Mouse (Mus musculus) stomach, embryonic 16.5 days (tissue): ENCODE measurements around the gene Dmrtb1. TPM values are rescaled to one million over a fixed set of nuclear protein-coding genes. Genes with fewer than 3 reads are reported as not detected.

Experiments used
- ATAC-seq: fragments of 200-750 bp; cut with Nextera tagmentation; 2 replicates; pipeline ENCODE4 v1.8.0; 2017; ENCODE audit warnings: moderate number of reproducible peaks, moderate TSS enrichment; ENCODE audit not compliant: insufficient read depth, low FRiP score
- H3K27ac ChIP-seq: fragments of 300-500 bp; sonication (generic); 2 replicates; pipeline ENCODE4 v1.5.1; 2014; ENCODE audit warnings: low read length
- H3K27me3 ChIP-seq: fragments of 300-500 bp; sonication (generic); 2 replicates; pipeline ENCODE4 v1.6.1; 2014; ENCODE audit warnings: low read length, control low read depth, mixed read lengths; ENCODE audit not compliant: control insufficient read depth, insufficient read depth
- H3K36me3 ChIP-seq: fragments of 300-500 bp; sonication (generic); 2 replicates; pipeline ENCODE4 v1.6.1; 2014; ENCODE audit warnings: low read length; ENCODE audit not compliant: control insufficient read depth, insufficient read depth
- H3K4me1 ChIP-seq: fragments of 300-500 bp; sonication (generic); 2 replicates; pipeline ENCODE4 v1.6.1; 2014; ENCODE audit warnings: low read length, control low read depth, mixed read lengths; ENCODE audit not compliant: control insufficient read depth, insufficient read depth
- H3K4me2 ChIP-seq: fragments of 300-500 bp; sonication (generic); 2 replicates; pipeline ENCODE4 v1.6.1; 2014; ENCODE audit warnings: low read depth, low read length, mixed read lengths
- H3K4me3 ChIP-seq: fragments of 300-500 bp; sonication (generic); replicated peaks from 2 replicates; pipeline ENCODE4 v1.5.1; 2014; ENCODE audit warnings: mild to moderate bottlenecking, low read length
- H3K9ac ChIP-seq: fragments of 300-500 bp; sonication (generic); 2 replicates; pipeline ENCODE4 v1.6.1; 2014; ENCODE audit warnings: low read length
- H3K9me3 ChIP-seq: fragments of 300-500 bp; sonication (generic); replicated peaks from 2 replicates; pipeline ENCODE4 v1.6.1; 2016; ENCODE audit warnings: low read length, control low read depth; ENCODE audit not compliant: control insufficient read depth
- WGBS: fragments of 180-500 bp; shearing (Covaris S2); extraction: QIAGEN DNeasy Blood & Tissue Kit; methylation state at CpG from one replicate; pipeline ENCODE4 v1.1.7; 2014; 5-methylcytosine and 5-hydroxymethylcytosine counted together
- polyA plus RNA-seq: library from polyadenylated mRNA; unstranded; fragments of >200 nt; fragmentation: Nextera tagmentation; extraction: Ambion mirVana; gene quantifications from 2 replicates; pipeline ENCODE4 v1.2.1, GENCODE M21; 2015

Gene Dmrtb1
- polyA plus RNA-seq, 1 experiment from 2014 or later, result not detected

GRCm38 (mm10) chr4:107688213-107688612, 4.2 kb upstream of the Dmrtb1 start:
- Histone ChIP-seq H3K27me3 (no peaks in the 10 kb centered on the region), H3K4me3 (no peak overlapping the region), H3K9me3 (no peaks in the 10 kb centered on the region), H3K36me3 (no peaks in the 10 kb centered on the region), H3K9ac (no peak overlapping the region), H3K4me2 (0 out of 2 replicates have a peak overlapping the region, but pooled peaks have one; percentile 2), H3K27ac (no peak overlapping the region), H3K4me1 (peaks cover 3% of the 10 kb centered on the region; the same call in 1 of the 2 replicates)
- WGBS, result 16% methylated on average over 11 of the region's 11 CpGs
- ATAC-seq, result no peak

GRCm38 (mm10) chr4:107687127-107687526, 3.1 kb upstream of the Dmrtb1 start:
- H3K9ac ChIP-seq, result no peak overlapping the region
- no peaks in the 10 kb centered on the region for H3K36me3 ChIP-seq
- peaks cover 3% of the 10 kb centered on the region; the same call in 1 of the 2 replicates for H3K4me1 ChIP-seq
- H3K4me2 ChIP-seq, result no peak overlapping the region
- H3K27ac ChIP-seq, result no peak overlapping the region
- H3K27me3 ChIP-seq, result no peaks in the 10 kb centered on the region
- 30% methylated on average over 12 of the region's 12 CpGs for WGBS
- no peaks in the 10 kb centered on the region for H3K9me3 ChIP-seq
- no peak for ATAC-seq
- no peak overlapping the region for H3K4me3 ChIP-seq

- H3K9me3 ChIP-seq, result no peaks in the 10 kb centered on the region
- H3K27ac ChIP-seq, result no peak overlapping the region
- H3K9ac ChIP-seq, result no peak overlapping the region
- H3K36me3 ChIP-seq, result no peaks in the 10 kb centered on the region
- no peak overlapping the region for H3K4me2 ChIP-seq
- 87% methylated on average over 37 of the region's 37 CpGs for WGBS
- 0 out of 2 replicates have a peak, but pooled peaks have one; percentile 21 for ATAC-seq
- peaks cover 2% of the 10 kb centered on the region; the same call in 1 of the 2 replicates for H3K4me1 ChIP-seq
- no peak overlapping the region for H3K4me3 ChIP-seq
- H3K27me3 ChIP-seq, result no peaks in the 10 kb centered on the region
Observed at GRCm38 (mm10) chr4:107683006-107683756, 849 bp downstream of the Dmrtb1 start.

GRCm38 (mm10) chr4:107681099-107681849, 2.8 kb downstream of the Dmrtb1 start:
- Histone ChIP-seq H3K36me3 (no peaks in the 10 kb centered on the region), H3K9me3 (no peaks in the 10 kb centered on the region), H3K4me1 (no peaks in the 10 kb centered on the region), H3K9ac (no peak overlapping the region), H3K27me3 (no peaks in the 10 kb centered on the region), H3K27ac (no peak overlapping the region), H3K4me3 (no peak overlapping the region), H3K4me2 (no peak overlapping the region)
- WGBS, result 49% methylated on average over 9 of the region's 9 CpGs
- no peak for ATAC-seq

- Histone ChIP-seq H3K9me3 (no peaks in the 10 kb centered on the region), H3K4me1 (no peaks in the 10 kb centered on the region), H3K27me3 (no peaks in the 10 kb centered on the region), H3K36me3 (no peaks in the 10 kb centered on the region), H3K4me2 (no peak overlapping the region), H3K9ac (no peak overlapping the region), H3K4me3 (no peak overlapping the region), H3K27ac (no peak overlapping the region)
- no peak for ATAC-seq
- WGBS, result 47% methylated on average over 15 of the region's 15 CpGs
Observed at GRCm38 (mm10) chr4:107680311-107681098, 3.5 kb downstream of the Dmrtb1 start.

- 60% methylated on average over 10 of the region's 10 CpGs for WGBS
- ATAC-seq, result no peak
- peak overlapping the region; percentile 51; the same call in 1 of the 2 replicates for H3K27ac ChIP-seq
Observed at GRCm38 (mm10) chr4:107675645-107676044, 8.4 kb downstream of the Dmrtb1 start.

GRCm38 (mm10) chr4:107674322-107674644, 9.7 kb downstream of the Dmrtb1 start:
- H3K9ac ChIP-seq, result no peak overlapping the region
- H3K4me3 ChIP-seq, result no peak overlapping the region
- H3K9me3 ChIP-seq, result no peaks in the 10 kb centered on the region
- H3K4me2 ChIP-seq, result 0 out of 2 replicates have a peak overlapping the region, but pooled peaks have one; percentile 13
- H3K36me3 ChIP-seq, result no peaks in the 10 kb centered on the region
- no peak for ATAC-seq
- 25% methylated on average over 5 of the region's 5 CpGs for WGBS
- H3K4me1 ChIP-seq, result no peaks in the 10 kb centered on the region; the same call in 1 of the 2 replicates
- peaks cover 12% of the 10 kb centered on the region; the same call in 1 of the 2 replicates for H3K27me3 ChIP-seq
- no peak overlapping the region for H3K27ac ChIP-seq

More at GRCm38 (mm10) chr4:107675645-107676044, 8.4 kb downstream of the Dmrtb1 start:
- Histone ChIP-seq H3K4me1 (no peaks in the 10 kb centered on the region; the same call in 1 of the 2 replicates), H3K9ac (no peak overlapping the region), H3K4me2 (no peak overlapping the region), H3K27me3 (peaks cover 12% of the 10 kb centered on the region; the same call in 1 of the 2 replicates), H3K4me3 (no peak overlapping the region), H3K9me3 (no peaks in the 10 kb centered on the region), H3K36me3 (no peaks in the 10 kb centered on the region)

GRCm38 (mm10) chr4:107673638-107674321, 10.2 kb downstream of the Dmrtb1 start:
- H3K27ac ChIP-seq, result no peak overlapping the region
- no peaks in the 10 kb centered on the region; the same call in 1 of the 2 replicates for H3K4me1 ChIP-seq
- H3K9me3 ChIP-seq, result no peaks in the 10 kb centered on the region
- 20% methylated on average over 23 of the region's 23 CpGs for WGBS
- no peak overlapping the region for H3K9ac ChIP-seq
- no peaks in the 10 kb centered on the region for H3K36me3 ChIP-seq
- peak overlapping the region; percentile 13; the same call in 1 of the 2 replicates for H3K4me2 ChIP-seq
- H3K4me3 ChIP-seq, result no peak overlapping the region
- H3K27me3 ChIP-seq, result peaks cover 12% of the 10 kb centered on the region; the same call in 1 of the 2 replicates
- peak; percentile 77 for ATAC-seq
